Mouse (Mus musculus) small intestine, adult 2 months (tissue): ENCODE results near the gene Il19.

Experiments used
- CTCF ChIP-seq: fragments of 200-500 bp; IDR thresholded peaks from 2 replicates; pipeline ENCODE4 v1.5.1; 2012; ENCODE audit warnings: low read depth, mild to moderate bottlenecking, control low read depth, inconsistent platforms, low read length, moderate library complexity, mixed read lengths; ENCODE audit not compliant: insufficient replicate concordance, insufficient read length; ENCODE audit errors: extremely low read depth
- POLR2A ChIP-seq: fragments of 200-500 bp; IDR thresholded peaks from 2 replicates; pipeline ENCODE4 v1.6.1; 2012; ENCODE audit warnings: low read depth, mild to moderate bottlenecking, control low read depth, inconsistent platforms, low read length, moderate library complexity

- TF ChIP-seq CTCF, result no peak
- no peak for TF ChIP-seq POLR2A
Observed at GRCm38 (mm10) chr1:130987001-130987400, 47.1 kb upstream of the Il19 start.
